Mouse (Mus musculus) urinary bladder, postnatal 10 days (tissue): Measurements from ENCODE around the gene Psg29.

Source experiments
- DNase-seq: peaks from one replicate; pipeline ENCODE4 v3.0.0; 2022; ENCODE audit warnings: low spot score

The Psg29 gene

DNA sequence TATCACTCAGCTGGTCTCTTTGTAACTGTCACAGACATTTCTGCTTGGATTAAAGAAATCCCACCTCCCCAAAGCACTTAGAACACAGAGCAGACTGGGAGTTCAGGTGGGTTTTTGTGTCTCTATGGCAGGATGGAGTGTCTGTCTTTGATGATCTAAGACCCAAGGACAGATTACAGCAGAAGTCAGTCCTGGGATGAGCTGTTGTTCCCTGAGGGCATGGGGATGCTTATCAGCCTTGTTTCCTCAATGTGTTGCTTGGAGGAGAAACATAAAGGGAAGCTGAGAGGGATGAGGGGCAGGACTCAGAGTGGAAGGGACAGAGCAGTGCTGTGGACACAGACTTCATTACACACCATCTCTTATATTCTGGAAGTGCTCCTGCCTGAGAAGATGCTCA, at the start of gene Psg29:
TSS of gene Psg29 (plus strand) at position 301 of the 400 bp plus-strand sequence.
- DNase-seq, result no peak

DNA sequence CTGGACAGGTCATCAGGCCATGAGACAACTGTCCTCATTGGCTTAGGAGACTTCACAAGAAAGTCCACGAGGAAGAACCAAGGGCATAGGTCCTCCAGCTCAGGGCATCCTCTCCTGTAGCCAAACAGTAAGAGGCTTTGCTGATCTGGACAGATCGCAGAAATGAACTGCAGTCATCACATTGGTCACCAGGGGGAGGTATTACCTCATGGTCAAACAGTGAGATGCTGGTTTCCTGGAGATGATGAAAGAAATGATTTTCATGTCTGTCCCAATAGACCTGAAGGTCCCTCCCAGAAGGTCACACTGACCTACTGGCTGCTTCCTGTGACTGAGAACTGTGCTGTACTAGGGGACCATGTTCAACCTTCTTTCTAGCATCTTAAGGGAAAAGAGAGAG, 47.6 kb upstream of the Psg29 start:
- no peak for DNase-seq

DNA sequence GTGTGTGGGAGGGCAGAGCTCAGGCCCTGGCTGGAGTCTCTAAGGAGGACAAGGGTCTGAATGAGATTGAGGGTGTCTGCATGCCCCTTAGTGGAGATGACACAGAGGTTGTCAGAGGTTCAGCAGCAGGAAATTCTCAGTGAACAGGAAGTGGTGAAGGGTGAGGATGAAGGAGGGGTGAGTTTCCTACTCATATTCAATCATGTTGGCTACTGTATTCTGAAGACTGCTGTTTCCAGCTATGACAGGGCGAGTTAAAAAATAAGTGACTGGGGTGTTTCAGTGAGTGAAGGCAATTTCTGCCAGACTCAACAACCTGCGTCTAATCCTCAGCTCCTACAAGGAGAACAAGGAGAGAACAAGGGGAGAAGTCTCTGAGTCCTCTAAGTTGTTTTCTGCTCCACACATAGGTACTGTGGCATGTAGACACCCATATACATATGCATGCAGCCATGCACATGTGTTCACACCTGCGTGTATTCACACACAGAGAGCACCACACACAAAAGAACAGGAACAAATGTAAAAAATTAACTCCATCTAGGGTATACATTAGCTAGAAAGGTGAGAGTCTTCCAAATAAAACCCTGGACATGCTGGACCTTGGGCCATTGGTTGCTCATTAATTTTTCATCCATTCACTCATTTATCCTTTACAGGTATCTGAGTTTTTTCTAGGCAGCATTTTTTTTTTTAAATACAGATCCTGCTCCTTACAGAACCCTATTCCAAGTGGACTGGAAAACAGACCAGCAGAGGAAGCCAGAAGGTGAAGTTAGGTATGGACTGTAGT, 46.2 kb upstream of the Psg29 start:
- DNase-seq, result no peak

DNA sequence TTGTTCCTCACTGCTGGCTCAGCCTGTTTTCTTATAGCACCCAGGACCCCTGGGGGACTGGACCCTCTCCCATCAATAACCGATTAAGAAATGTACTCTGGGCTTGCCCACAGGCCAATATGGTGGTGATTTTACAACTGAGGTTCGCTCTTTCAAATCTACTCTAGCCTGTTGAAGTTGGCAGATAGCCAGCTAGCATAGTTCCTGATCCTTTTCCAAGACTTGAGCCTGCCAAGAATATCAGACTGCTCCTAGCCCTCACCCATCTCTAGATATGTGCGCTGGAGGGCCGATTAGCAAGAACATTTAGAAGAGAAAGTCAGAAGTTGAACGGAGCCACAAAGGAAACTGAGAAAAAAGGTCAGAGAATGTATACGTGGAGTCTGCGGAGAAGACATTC, 44.3 kb upstream of the Psg29 start:
- DNase-seq, result no peak

DNA sequence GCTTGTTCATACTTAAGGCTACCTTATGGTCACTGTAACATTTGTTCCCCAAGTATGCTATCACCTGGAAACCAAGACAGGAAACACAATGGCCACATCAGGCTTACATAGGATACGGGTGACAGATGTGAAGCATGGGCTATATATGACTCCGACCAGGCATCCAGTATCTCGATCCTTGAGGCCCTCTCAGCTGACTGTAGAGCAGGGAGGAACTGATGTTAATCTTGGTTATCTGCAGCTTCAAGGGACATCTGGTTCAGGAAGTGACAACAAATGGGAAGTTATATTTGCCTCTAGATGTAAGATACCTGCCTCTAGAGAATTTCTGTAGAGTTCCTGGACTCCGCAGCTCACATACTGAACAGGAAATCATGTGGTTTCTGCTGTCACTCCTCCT, 31.4 kb upstream of the Psg29 start:
- DNase-seq, result no peak

DNA sequence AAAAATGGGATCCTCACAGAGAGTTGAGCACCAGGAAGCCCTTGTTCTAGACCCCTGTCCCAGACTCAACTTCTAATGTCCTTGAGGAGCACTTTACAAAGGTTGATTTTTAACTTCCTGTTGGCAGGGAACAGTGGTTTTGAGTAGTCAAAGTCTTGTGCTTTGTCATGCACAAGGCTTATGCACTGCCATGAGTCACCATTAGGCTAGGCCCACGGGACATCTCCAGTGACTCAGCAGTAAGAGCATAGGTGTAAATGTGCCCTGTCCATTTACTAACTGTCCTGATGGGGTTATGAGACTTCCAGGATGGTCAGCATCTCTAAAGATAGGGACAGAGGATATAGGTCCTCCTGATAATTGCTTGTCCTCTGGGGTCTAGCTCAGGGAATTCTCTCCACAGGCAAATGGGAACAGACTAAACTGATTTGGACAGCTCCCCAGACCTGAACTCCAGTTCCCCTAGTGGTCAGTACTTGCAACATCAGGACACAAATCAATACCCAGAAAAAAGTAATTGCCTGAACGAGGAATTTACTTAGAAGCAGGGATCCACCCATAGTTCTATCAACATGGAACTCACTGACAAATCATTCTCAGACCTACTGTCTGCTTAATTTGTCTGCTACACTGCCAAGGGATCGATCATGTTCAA, 2.4 kb downstream of the Psg29 start:
- DNase-seq, result no peak
